Mouse (Mus musculus): ENCODE results near the gene Nol10. TPM values are rescaled to one million over a fixed set of nuclear protein-coding genes. Genes with fewer than 3 reads are reported as not detected.
"Not testable (repeated sequence)": the region's sequence is repeated elsewhere in the genome, so short reads cannot be mapped to it uniquely, and the experiment has no call there.

Gene Nol10
- polyA plus RNA-seq, 1 experiment from 2014 or later = 20.2 TPM

GRCm38 (mm10) chr12:17444406-17444805 is 96.1 kb downstream of the Nol10 start:
- no peaks in the 10 kb centered on the region for H3K9me3 ChIP-seq (replicated peaks)
- H3K27ac ChIP-seq (replicated peaks) = no peak overlapping the region
- no peaks in the 10 kb centered on the region for H3K4me1 ChIP-seq
- H3K4me3 ChIP-seq (replicated peaks) = no peak overlapping the region
- no peaks in the 10 kb centered on the region for H3K27me3 ChIP-seq (replicated peaks)
- H3K4me2 ChIP-seq = no peak overlapping the region
- WGBS = 71% methylated on average over 11 of the region's 11 CpGs
- H3K9ac ChIP-seq (replicated peaks) = no peak overlapping the region
- no peak for ATAC-seq (ENCODE audit: low FRiP score)
- H3K36me3 ChIP-seq = no peaks in the 10 kb centered on the region

GRCm38 (mm10) chr12:17445251-17445650 is 97.0 kb downstream of the Nol10 start:
- Histone ChIP-seq H3K27me3 (replicated peaks) (no peaks in the 10 kb centered on the region), H3K4me1 (no peaks in the 10 kb centered on the region), H3K27ac (replicated peaks) (no peak overlapping the region), H3K9ac (replicated peaks) (no peak overlapping the region), H3K4me3 (replicated peaks) (no peak overlapping the region), H3K36me3 (no peaks in the 10 kb centered on the region), H3K9me3 (replicated peaks) (no peaks in the 10 kb centered on the region), H3K4me2 (no peak overlapping the region)
- WGBS = 95% methylated on average over 7 of the region's 7 CpGs
- no peak for ATAC-seq (ENCODE audit: low FRiP score)

GRCm38 (mm10) chr12:17448781-17449180 is 100.5 kb downstream of the Nol10 start:
- Histone ChIP-seq H3K27me3 (replicated peaks) (no peaks in the 10 kb centered on the region), H3K9me3 (replicated peaks) (no peaks in the 10 kb centered on the region), H3K27ac (replicated peaks) (no peak overlapping the region), H3K4me2 (no peak overlapping the region), H3K4me3 (replicated peaks) (no peak overlapping the region), H3K36me3 (no peaks in the 10 kb centered on the region), H3K4me1 (no peaks in the 10 kb centered on the region), H3K9ac (replicated peaks) (no peak overlapping the region)
- 80% methylated on average over 3 of the region's 3 CpGs for WGBS
- no peak for ATAC-seq (ENCODE audit: low FRiP score)

GRCm38 (mm10) chr12:17449661-17450091 is 101.4 kb downstream of the Nol10 start:
- Histone ChIP-seq H3K36me3 (no peaks in the 10 kb centered on the region), H3K9me3 (replicated peaks) (no peaks in the 10 kb centered on the region), H3K4me3 (replicated peaks) (no peak overlapping the region), H3K4me2 (no peak overlapping the region), H3K27me3 (replicated peaks) (no peaks in the 10 kb centered on the region), H3K27ac (replicated peaks) (no peak overlapping the region), H3K9ac (replicated peaks) (no peak overlapping the region), H3K4me1 (no peaks in the 10 kb centered on the region)
- WGBS = 93% methylated on average over 4 of the region's 4 CpGs
- ATAC-seq (ENCODE audit: low FRiP score) = no peak

GRCm38 (mm10) chr12:17450503-17450902 is 102.2 kb downstream of the Nol10 start:
- no peaks in the 10 kb centered on the region for H3K4me1 ChIP-seq
- no peak overlapping the region for H3K4me2 ChIP-seq
- no peak overlapping the region for H3K27ac ChIP-seq (replicated peaks)
- WGBS = 85% methylated on average over 4 of the region's 4 CpGs
- H3K36me3 ChIP-seq = no peaks in the 10 kb centered on the region
- H3K4me3 ChIP-seq (replicated peaks) = no peak overlapping the region
- no peak overlapping the region for H3K9ac ChIP-seq (replicated peaks)
- no peaks in the 10 kb centered on the region for H3K27me3 ChIP-seq (replicated peaks)
- no peaks in the 10 kb centered on the region for H3K9me3 ChIP-seq (replicated peaks)
- ATAC-seq (ENCODE audit: low FRiP score) = no peak

GRCm38 (mm10) chr12:17450908-17451307 is 102.7 kb downstream of the Nol10 start:
- ATAC-seq (ENCODE audit: low FRiP score) = no peak
- 77% methylated on average over 4 of the region's 4 CpGs for WGBS

GRCm38 (mm10) chr12:17452273-17452672 is 104.0 kb downstream of the Nol10 start:
- no peaks in the 10 kb centered on the region for H3K4me1 ChIP-seq
- H3K9me3 ChIP-seq (replicated peaks) = no peaks in the 10 kb centered on the region
- no peak overlapping the region for H3K4me2 ChIP-seq
- ATAC-seq (ENCODE audit: low FRiP score) = no peak
- no peak overlapping the region for H3K27ac ChIP-seq (replicated peaks)
- H3K36me3 ChIP-seq = no peaks in the 10 kb centered on the region
- no peaks in the 10 kb centered on the region for H3K27me3 ChIP-seq (replicated peaks)
- no peak overlapping the region for H3K4me3 ChIP-seq (replicated peaks)
- H3K9ac ChIP-seq (replicated peaks) = no peak overlapping the region
- 86% methylated on average over 1 of the region's 1 CpGs for WGBS

More at GRCm38 (mm10) chr12:17450908-17451307, 102.7 kb downstream of the Nol10 start:
- H3K4me2 ChIP-seq = no peak overlapping the region
- H3K36me3 ChIP-seq = no peaks in the 10 kb centered on the region
- no peak overlapping the region for H3K27ac ChIP-seq (replicated peaks)
- no peak overlapping the region for H3K4me3 ChIP-seq (replicated peaks)
- no peak overlapping the region for H3K9ac ChIP-seq (replicated peaks)
- no peaks in the 10 kb centered on the region for H3K27me3 ChIP-seq (replicated peaks)
- no peaks in the 10 kb centered on the region for H3K9me3 ChIP-seq (replicated peaks)
- no peaks in the 10 kb centered on the region for H3K4me1 ChIP-seq

GRCm38 (mm10) chr12:17453918-17454317 is 105.7 kb downstream of the Nol10 start:
- H3K27ac ChIP-seq (replicated peaks) = no peak overlapping the region
- H3K9ac ChIP-seq (replicated peaks) = no peak overlapping the region
- no peak overlapping the region for H3K4me3 ChIP-seq (replicated peaks)
- WGBS = 64% methylated on average over 5 of the region's 5 CpGs
- no peaks in the 10 kb centered on the region for H3K4me1 ChIP-seq
- no peaks in the 10 kb centered on the region for H3K27me3 ChIP-seq (replicated peaks)
- no peak overlapping the region for H3K4me2 ChIP-seq
- ATAC-seq (ENCODE audit: low FRiP score) = no peak
- H3K9me3 ChIP-seq (replicated peaks) = no peaks in the 10 kb centered on the region
- no peaks in the 10 kb centered on the region for H3K36me3 ChIP-seq

GRCm38 (mm10) chr12:17455096-17455495 is 106.8 kb downstream of the Nol10 start:
- H3K9ac ChIP-seq (replicated peaks) = no peak overlapping the region
- WGBS = 83% methylated on average over 5 of the region's 5 CpGs
- H3K36me3 ChIP-seq = no peaks in the 10 kb centered on the region
- no peak overlapping the region for H3K4me3 ChIP-seq (replicated peaks)
- H3K27me3 ChIP-seq (replicated peaks) = no peaks in the 10 kb centered on the region
- H3K4me2 ChIP-seq = no peak overlapping the region
- no peak for ATAC-seq (ENCODE audit: low FRiP score)
- H3K27ac ChIP-seq (replicated peaks) = no peak overlapping the region
- no peaks in the 10 kb centered on the region for H3K4me1 ChIP-seq
- H3K9me3 ChIP-seq (replicated peaks) = no peaks in the 10 kb centered on the region

GRCm38 (mm10) chr12:17459223-17459622 is 111.0 kb downstream of the Nol10 start:
- not testable (repeated sequence) for ATAC-seq (ENCODE audit: low FRiP score); H3K9ac ChIP-seq (replicated peaks); H3K4me1 ChIP-seq; H3K9me3 ChIP-seq (replicated peaks); H3K36me3 ChIP-seq; H3K4me2 ChIP-seq; H3K27ac ChIP-seq (replicated peaks); H3K4me3 ChIP-seq (replicated peaks); H3K27me3 ChIP-seq (replicated peaks)
- WGBS = 89% methylated on average over 4 of the region's 4 CpGs

GRCm38 (mm10) chr12:17463706-17464105 is 115.4 kb downstream of the Nol10 start:
- Histone ChIP-seq H3K4me3 (replicated peaks) (no peak overlapping the region), H3K27me3 (replicated peaks) (no peaks in the 10 kb centered on the region), H3K36me3 (no peaks in the 10 kb centered on the region), H3K9me3 (replicated peaks) (no peaks in the 10 kb centered on the region), H3K27ac (replicated peaks) (no peak overlapping the region), H3K4me1 (no peaks in the 10 kb centered on the region), H3K9ac (replicated peaks) (no peak overlapping the region), H3K4me2 (no peak overlapping the region)
- ATAC-seq (ENCODE audit: low FRiP score) = no peak
- 41% methylated on average over 4 of the region's 4 CpGs for WGBS

GRCm38 (mm10) chr12:17464550-17464949 is 116.3 kb downstream of the Nol10 start:
- not testable (repeated sequence) for ATAC-seq (ENCODE audit: low FRiP score); H3K4me1 ChIP-seq; H3K9me3 ChIP-seq (replicated peaks); H3K27me3 ChIP-seq (replicated peaks); H3K36me3 ChIP-seq; H3K4me3 ChIP-seq (replicated peaks); H3K27ac ChIP-seq (replicated peaks); H3K4me2 ChIP-seq; H3K9ac ChIP-seq (replicated peaks)
- WGBS = 81% methylated on average over 5 of the region's 5 CpGs

- H3K4me3 ChIP-seq (replicated peaks) = no peak overlapping the region
- no peaks in the 10 kb centered on the region for H3K9me3 ChIP-seq (replicated peaks)
- H3K36me3 ChIP-seq = no peaks in the 10 kb centered on the region
- no peak overlapping the region for H3K9ac ChIP-seq (replicated peaks)
- ATAC-seq (ENCODE audit: low FRiP score) = no peak
- 88% methylated on average over 4 of the region's 4 CpGs for WGBS
- no peaks in the 10 kb centered on the region for H3K4me1 ChIP-seq
- H3K27me3 ChIP-seq (replicated peaks) = no peaks in the 10 kb centered on the region
- no peak overlapping the region for H3K27ac ChIP-seq (replicated peaks)
- H3K4me2 ChIP-seq = no peak overlapping the region
Measured at GRCm38 (mm10) chr12:17466791-17467190, 118.5 kb downstream of the Nol10 start.

Data from neural tube, embryonic 15.5 days (tissue).